Mouse (Mus musculus): ENCODE data around the gene Pappa2.

- TF ChIP-seq POLR2A (IDR thresholded peaks at IDR 0.05; ENCODE audit: insufficient read depth, low read depth, low read length) (no peak), EP300 (IDR thresholded peaks at IDR 0.05; ENCODE audit: insufficient read depth, low read depth, low read length) (no peak), CTCF (IDR thresholded peaks at IDR 0.05) (no peak)
Measured at GRCm38 (mm10) chr1:158940966-158941365, 39.3 kb downstream of the Pappa2 start.

All from heart, adult 2 months (tissue).